Mouse (Mus musculus): Measurements from ENCODE around the gene Apln. TPM values are rescaled to one million over a fixed set of nuclear protein-coding genes. Genes with fewer than 3 reads are reported as not detected.
A peak's percentile ranks its signal among the peaks of the same experiment; 100 is the strongest.

The Apln gene
- polyA plus RNA-seq, 1 experiment from 2014 or later = 3.5 TPM

DNA sequence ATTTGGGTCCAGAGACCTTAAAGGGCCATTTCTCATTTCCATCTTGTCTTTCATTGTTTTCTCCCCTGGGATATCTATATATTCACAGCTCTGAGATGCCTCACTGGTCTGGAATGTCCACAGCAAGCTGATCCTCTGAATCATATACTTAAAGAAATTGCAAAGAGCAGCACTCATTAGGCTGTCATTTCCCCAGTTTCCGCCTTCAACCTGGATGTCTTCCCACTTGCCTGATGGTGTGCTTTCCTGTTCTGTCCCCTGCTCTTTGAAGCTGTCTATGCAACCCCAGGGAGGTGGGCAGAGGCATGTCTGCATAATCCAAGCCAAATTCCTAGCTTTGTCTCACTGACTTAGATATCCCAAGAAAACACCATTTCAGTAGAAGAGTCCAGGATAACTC lies 9.6 kb upstream of the Apln start:
- H3K4me2 ChIP-seq (replicated peaks; ENCODE audit: low read depth) = no peak overlapping the region
- no peaks in the 10 kb centered on the region for H3K27me3 ChIP-seq (replicated peaks; ENCODE audit: control insufficient read depth, insufficient read depth, low read length)
- H3K27ac ChIP-seq (ENCODE audit: low read depth, low read length) = no peak overlapping the region
- 93% methylated on average over 1 of the region's 1 CpGs for WGBS
- H3K9me3 ChIP-seq (ENCODE audit: control insufficient read depth) = no peaks in the 10 kb centered on the region
- no peak for ATAC-seq
- no peak overlapping the region for H3K9ac ChIP-seq (ENCODE audit: low read depth, low read length)
- no peaks in the 10 kb centered on the region for H3K36me3 ChIP-seq (ENCODE audit: control insufficient read depth, insufficient read depth)
- no peak for TF ChIP-seq CTCF (IDR thresholded peaks at IDR 0.05; ENCODE audit: low read depth)
- H3K4me3 ChIP-seq (ENCODE audit: low read depth, low read length) = no peak overlapping the region
- no peaks in the 10 kb centered on the region for H3K4me1 ChIP-seq (replicated peaks; ENCODE audit: control insufficient read depth, insufficient read depth, low read length)

- Histone ChIP-seq H3K27ac (ENCODE audit: low read depth, low read length) (no peak overlapping the region), H3K9me3 (ENCODE audit: control insufficient read depth) (no peaks in the 10 kb centered on the region), H3K4me3 (ENCODE audit: low read depth, low read length) (no peak overlapping the region), H3K4me1 (replicated peaks; ENCODE audit: control insufficient read depth, insufficient read depth, low read length) (no peaks in the 10 kb centered on the region), H3K27me3 (replicated peaks; ENCODE audit: control insufficient read depth, insufficient read depth, low read length) (no peaks in the 10 kb centered on the region), H3K4me2 (replicated peaks; ENCODE audit: low read depth) (no peak overlapping the region), H3K36me3 (ENCODE audit: control insufficient read depth, insufficient read depth) (no peaks in the 10 kb centered on the region), H3K9ac (ENCODE audit: low read depth, low read length) (no peak overlapping the region)
- no peak for ATAC-seq
- WGBS = 44% methylated on average over 4 of the region's 4 CpGs
- no peak for TF ChIP-seq CTCF (IDR thresholded peaks at IDR 0.05; ENCODE audit: low read depth)
These were observed 8.1 kb upstream of the Apln start for GRCm38 (mm10) chrX:48042748-48043147.

DNA sequence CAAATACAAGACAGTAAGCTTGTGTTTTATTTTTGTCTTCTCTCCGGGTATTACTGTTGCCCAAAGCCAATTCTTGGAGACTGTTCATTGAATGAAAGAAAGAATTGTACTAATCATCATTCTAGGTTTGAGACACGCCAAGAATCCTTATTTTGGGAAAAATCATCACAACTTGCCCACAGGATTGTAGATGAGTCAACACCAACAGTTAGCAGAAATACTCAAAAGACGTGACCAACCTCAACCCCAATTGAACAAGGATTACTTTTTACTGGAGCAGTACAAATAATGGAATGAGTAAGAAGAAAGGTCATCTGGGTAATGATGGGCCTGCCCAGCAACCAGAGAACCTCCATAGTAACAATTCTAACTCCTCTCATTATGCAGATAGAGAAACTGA lies 5.7 kb upstream of the Apln start:
- H3K9ac ChIP-seq (ENCODE audit: low read depth, low read length) = no peak overlapping the region

GRCm38 (mm10) chrX:48033766-48034143 lies 898 bp downstream of the Apln start:
- Histone ChIP-seq H3K27me3 (replicated peaks; ENCODE audit: control insufficient read depth, insufficient read depth, low read length) (peaks cover 14% of the 10 kb centered on the region; the same call in 1 of the 2 replicates), H3K4me1 (replicated peaks; ENCODE audit: control insufficient read depth, insufficient read depth, low read length) (no peaks in the 10 kb centered on the region), H3K4me2 (replicated peaks; ENCODE audit: low read depth) (peak overlapping the region; percentile 71), H3K4me3 (ENCODE audit: low read depth, low read length) (peak overlapping the region; percentile 41), H3K36me3 (ENCODE audit: control insufficient read depth, insufficient read depth) (no peaks in the 10 kb centered on the region), H3K9ac (ENCODE audit: low read depth, low read length) (no peak overlapping the region), H3K9me3 (ENCODE audit: control insufficient read depth) (no peaks in the 10 kb centered on the region), H3K27ac (ENCODE audit: low read depth, low read length) (no peak overlapping the region)
- 28% methylated on average over 11 of the region's 11 CpGs for WGBS
- no peak for ATAC-seq
- no peak for TF ChIP-seq CTCF (IDR thresholded peaks at IDR 0.05; ENCODE audit: low read depth)

More for the DNA sequence above, 5.7 kb upstream of the Apln start:
- H3K9me3 ChIP-seq (ENCODE audit: control insufficient read depth) = no peaks in the 10 kb centered on the region
- H3K27me3 ChIP-seq (replicated peaks; ENCODE audit: control insufficient read depth, insufficient read depth, low read length) = 0 out of 2 replicates have a peak, but pooled peaks cover 5% of the 10 kb centered on the region
- H3K27ac ChIP-seq (ENCODE audit: low read depth, low read length) = no peak overlapping the region
- no peak for TF ChIP-seq CTCF (IDR thresholded peaks at IDR 0.05; ENCODE audit: low read depth)
- WGBS = 72% methylated on average over 3 of the region's 3 CpGs
- no peak for ATAC-seq
- H3K4me3 ChIP-seq (ENCODE audit: low read depth, low read length) = no peak overlapping the region
- no peak overlapping the region for H3K4me2 ChIP-seq (replicated peaks; ENCODE audit: low read depth)
- no peaks in the 10 kb centered on the region for H3K4me1 ChIP-seq (replicated peaks; ENCODE audit: control insufficient read depth, insufficient read depth, low read length)
- no peaks in the 10 kb centered on the region for H3K36me3 ChIP-seq (ENCODE audit: control insufficient read depth, insufficient read depth)

GRCm38 (mm10) chrX:48033024-48033423 lies 1.6 kb downstream of the Apln start:
- TF ChIP-seq CTCF (IDR thresholded peaks at IDR 0.05; ENCODE audit: low read depth) = no peak
- Histone ChIP-seq H3K9ac (ENCODE audit: low read depth, low read length) (no peak overlapping the region), H3K27me3 (replicated peaks; ENCODE audit: control insufficient read depth, insufficient read depth, low read length) (peaks cover 14% of the 10 kb centered on the region; the same call in 1 of the 2 replicates), H3K4me2 (replicated peaks; ENCODE audit: low read depth) (no peak overlapping the region), H3K4me1 (replicated peaks; ENCODE audit: control insufficient read depth, insufficient read depth, low read length) (no peaks in the 10 kb centered on the region), H3K36me3 (ENCODE audit: control insufficient read depth, insufficient read depth) (no peaks in the 10 kb centered on the region), H3K27ac (ENCODE audit: low read depth, low read length) (no peak overlapping the region), H3K9me3 (ENCODE audit: control insufficient read depth) (no peaks in the 10 kb centered on the region), H3K4me3 (ENCODE audit: low read depth, low read length) (no peak overlapping the region)
- WGBS = 74% methylated on average over 3 of the region's 3 CpGs
- no peak for ATAC-seq

DNA sequence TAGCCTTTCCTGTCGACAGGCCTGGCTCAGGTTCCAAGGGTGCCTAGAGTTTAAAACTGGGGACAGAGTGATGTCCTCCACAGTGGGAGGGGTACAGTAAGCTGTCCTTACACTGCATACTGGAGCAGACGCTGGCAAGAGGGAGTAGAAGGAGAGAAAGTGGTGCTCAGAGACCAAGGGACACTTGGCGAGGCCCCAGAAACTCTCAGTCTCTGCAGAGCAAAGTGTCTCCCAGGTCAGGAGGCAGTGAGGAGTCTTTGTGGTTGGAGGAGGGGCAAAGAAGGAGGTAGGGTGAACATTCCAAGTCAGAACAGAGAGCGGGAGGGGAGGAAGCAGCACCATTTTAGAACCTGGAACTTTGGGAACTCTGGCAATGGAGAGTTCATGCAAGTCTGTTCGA lies 2.8 kb downstream of the Apln start:
- Histone ChIP-seq H3K27me3 (replicated peaks; ENCODE audit: control insufficient read depth, insufficient read depth, low read length) (peaks cover 14% of the 10 kb centered on the region; the same call in 1 of the 2 replicates), H3K4me3 (ENCODE audit: low read depth, low read length) (no peak overlapping the region), H3K36me3 (ENCODE audit: control insufficient read depth, insufficient read depth) (no peaks in the 10 kb centered on the region), H3K27ac (ENCODE audit: low read depth, low read length) (no peak overlapping the region), H3K9ac (ENCODE audit: low read depth, low read length) (no peak overlapping the region), H3K4me2 (replicated peaks; ENCODE audit: low read depth) (no peak overlapping the region), H3K4me1 (replicated peaks; ENCODE audit: control insufficient read depth, insufficient read depth, low read length) (no peaks in the 10 kb centered on the region), H3K9me3 (ENCODE audit: control insufficient read depth) (no peaks in the 10 kb centered on the region)
- TF ChIP-seq CTCF (IDR thresholded peaks at IDR 0.05; ENCODE audit: low read depth) = no peak
- 74% methylated on average over 5 of the region's 5 CpGs for WGBS
- ATAC-seq = no peak

- Histone ChIP-seq H3K4me3 (ENCODE audit: low read depth, low read length) (no peak overlapping the region), H3K9me3 (ENCODE audit: control insufficient read depth) (no peaks in the 10 kb centered on the region), H3K4me1 (replicated peaks; ENCODE audit: control insufficient read depth, insufficient read depth, low read length) (no peaks in the 10 kb centered on the region), H3K27ac (ENCODE audit: low read depth, low read length) (no peak overlapping the region), H3K36me3 (ENCODE audit: control insufficient read depth, insufficient read depth) (no peaks in the 10 kb centered on the region), H3K9ac (ENCODE audit: low read depth, low read length) (no peak overlapping the region), H3K4me2 (replicated peaks; ENCODE audit: low read depth) (no peak overlapping the region), H3K27me3 (replicated peaks; ENCODE audit: control insufficient read depth, insufficient read depth, low read length) (peaks cover 11% of the 10 kb centered on the region; the same call in 1 of the 2 replicates)
- 91% methylated on average over 3 of the region's 3 CpGs for WGBS
- no peak for ATAC-seq
- no peak for TF ChIP-seq CTCF (IDR thresholded peaks at IDR 0.05; ENCODE audit: low read depth)
These were observed 4.1 kb downstream of the Apln start for GRCm38 (mm10) chrX:48030593-48030992.
